Mouse (Mus musculus) G1E (cell line): Measurements from ENCODE around the gene Olfr384. TPM values are rescaled to one million over a fixed set of nuclear protein-coding genes. Genes with fewer than 3 reads are reported as not detected.
"Not testable (repeated sequence)": the region's sequence is repeated elsewhere in the genome, so short reads cannot be mapped to it uniquely, and the experiment has no call there.

ENCODE experiments used
- ATAC-seq: 2 replicates; pipeline ENCODE4 v1.8.0; 2016; ENCODE audit warnings: mild to moderate bottlenecking; ENCODE audit not compliant: insufficient number of reproducible peaks, poor library complexity, low FRiP score, severe bottlenecking; ENCODE audit errors: extremely low read depth
- DNase-seq: peaks from one replicate; pipeline ENCODE4 v3.0.0; 2012; ENCODE audit warnings: low spot score
- H3K27me3 ChIP-seq: 2 replicates; pipeline ENCODE4 v1.6.1; 2012; ENCODE audit warnings: mild to moderate bottlenecking, low read length, inconsistent platforms; ENCODE audit not compliant: insufficient read depth
- H3K36me3 ChIP-seq: replicated peaks from 2 replicates; pipeline ENCODE3; 2012; ENCODE audit warnings: mild to moderate bottlenecking, inconsistent platforms
- H3K4me1 ChIP-seq: 2 replicates; pipeline ENCODE4 v1.6.1; 2012; ENCODE audit warnings: low read depth, low read length, inconsistent platforms, mixed read lengths; ENCODE audit not compliant: insufficient read depth
- H3K4me3 ChIP-seq: 2 replicates; pipeline ENCODE4 v1.5.1; 2012; ENCODE audit warnings: low read depth, mild to moderate bottlenecking, inconsistent platforms, low read length, moderate library complexity, mixed read lengths
- H3K9me3 ChIP-seq: replicated peaks from 2 replicates; pipeline ENCODE4 v1.6.1; 2012; ENCODE audit warnings: inconsistent platforms
- CTCF ChIP-seq: IDR thresholded peaks from 2 replicates; pipeline ENCODE4 v1.5.1; 2012; ENCODE audit warnings: low read depth, low read length, inconsistent platforms, mixed read lengths
- GATA1 ChIP-seq: IDR thresholded peaks from 2 replicates; pipeline ENCODE4 v1.6.1; 2012; ENCODE audit warnings: borderline replicate concordance, low read length, inconsistent platforms, mixed read lengths
- GATA2 ChIP-seq: IDR thresholded peaks from 2 replicates; pipeline ENCODE4 v1.6.1; 2012; ENCODE audit warnings: low read depth, low read length, inconsistent platforms, borderline replicate concordance
- POLR2AphosphoS5 ChIP-seq: IDR thresholded peaks from 2 replicates; pipeline ENCODE4 v1.6.1; 2012; ENCODE audit warnings: low read depth, low read length, inconsistent platforms; ENCODE audit not compliant: insufficient replicate concordance
- TAL1 ChIP-seq: conservative IDR thresholded peaks from 2 replicates; pipeline ENCODE4 v1.6.1; 2012; ENCODE audit warnings: low read depth, low read length, inconsistent platforms, mixed read lengths
- polyA plus RNA-seq: library from polyadenylated mRNA; stranded (reverse); fragments of >175 nt; gene quantifications from 2 replicates; pipeline ENCODE4 v1.2.3, GENCODE M21; 2012
- total RNA-seq, 2 experiments: library from RNA; stranded (forward) in 1 of 2; stranded (reverse) in 1 of 2; fragments of 200-1000 nt in 1 of 2; fragments of >200 nt in 1 of 2; fragmentation: Nextera tagmentation in 1 of 2; gene quantifications; 2 replicates each; pipeline ENCODE4 v1.2.3; 2014 to 2017

The Olfr384 gene
- not detected in 2 replicates for total RNA-seq (2014; fragmentation: Nextera tagmentation)
- total RNA-seq (2017): 0.22 TPM in 1 of 2 replicates, not detected in the other
- not detected in 2 replicates for polyA plus RNA-seq

DNA sequence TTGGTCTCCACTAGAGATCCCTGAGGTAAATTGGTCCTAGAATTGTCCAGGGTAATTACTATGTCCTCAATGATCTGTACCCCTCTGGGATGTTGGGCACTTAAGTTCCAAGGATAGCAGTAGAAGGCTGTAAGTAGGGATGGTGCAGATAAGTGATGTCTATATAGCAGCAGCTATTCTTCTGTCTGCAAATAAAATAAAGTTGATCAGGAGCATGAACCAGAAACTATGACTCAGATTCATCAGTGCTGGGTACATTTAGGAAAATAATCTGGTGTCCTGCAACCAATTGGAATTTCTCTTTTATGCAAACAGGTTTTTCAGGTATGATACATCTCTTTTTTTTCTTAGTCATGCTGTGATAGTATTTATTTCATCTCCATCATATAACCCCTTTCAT, at the start of gene Olfr384:
Olfr384 (plus strand) TSS at position 301 of the 400 bp plus-strand sequence.
- no peak for TF ChIP-seq GATA2
- TF ChIP-seq TAL1: no peak
- TF ChIP-seq POLR2AphosphoS5: no peak
- TF ChIP-seq GATA1: no peak
- TF ChIP-seq CTCF: no peak
- no peak for ATAC-seq
- DNase-seq: no peak
- Histone ChIP-seq H3K36me3 (no peaks in the 10 kb centered on the region), H3K4me3 (no peak within 1 kb of the TSS), H3K4me1 (no peaks in the 10 kb centered on the region), H3K9me3 (no peaks in the 10 kb centered on the region), H3K27me3 (no peaks in the 10 kb centered on the region)

DNA sequence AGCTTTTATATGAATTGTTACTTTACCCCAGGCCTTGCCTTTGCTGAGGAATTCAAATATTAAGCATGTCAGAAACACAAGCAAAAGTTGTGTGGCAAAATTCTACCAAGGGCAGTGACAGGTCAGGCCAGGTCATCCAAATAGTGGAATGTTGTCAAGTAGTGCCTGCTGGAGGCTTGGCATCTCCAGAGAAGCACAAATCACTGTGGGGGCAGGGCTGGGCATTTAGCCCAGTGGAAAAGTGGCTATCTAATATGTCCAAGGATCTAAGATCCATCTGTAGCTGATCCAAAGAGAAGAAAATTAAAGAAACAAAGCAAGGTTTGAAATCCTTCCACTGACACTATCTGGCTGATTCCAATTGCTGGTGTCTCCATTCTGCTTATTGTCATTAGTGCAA, 18.5 kb upstream of the Olfr384 start:
- Histone ChIP-seq H3K27me3 (peaks cover 2% of the 10 kb centered on the region; the same call in 1 of the 2 replicates), H3K4me1 (no peaks in the 10 kb centered on the region), H3K9me3 (no peaks in the 10 kb centered on the region), H3K36me3 (no peaks in the 10 kb centered on the region), H3K4me3 (no peak overlapping the region)
- TF ChIP-seq POLR2AphosphoS5 (no peak), TAL1 (no peak), CTCF (no peak)
- no peak for DNase-seq
- ATAC-seq: no peak

- not testable (repeated sequence) for ATAC-seq, DNase-seq
Measured at GRCm38 (mm10) chr11:73583188-73583587, 15.2 kb upstream of the Olfr384 start.

GRCm38 (mm10) chr11:73592908-73593307, 5.5 kb upstream of the Olfr384 start, which contains the start of gene Olfr385:
TSS of gene Olfr385 (minus strand) at chr11:73593008.
- TF ChIP-seq GATA2: no peak
- TF ChIP-seq TAL1: no peak
- TF ChIP-seq CTCF: no peak
- TF ChIP-seq GATA1: no peak
- no peak for TF ChIP-seq POLR2AphosphoS5
- no peak for ATAC-seq
- no peaks in the 10 kb centered on the region for H3K9me3 ChIP-seq
- H3K4me3 ChIP-seq: no peak within 1 kb of the TSS
- H3K4me1 ChIP-seq: no peaks in the 10 kb centered on the region
- no peaks in the 10 kb centered on the region for H3K27me3 ChIP-seq
- no peaks in the 10 kb centered on the region for H3K36me3 ChIP-seq
- no peak for DNase-seq

More at GRCm38 (mm10) chr11:73583188-73583587, 15.2 kb upstream of the Olfr384 start:
- H3K36me3 ChIP-seq, H3K27me3 ChIP-seq, H3K9me3 ChIP-seq, H3K4me3 ChIP-seq, H3K4me1 ChIP-seq: not testable (repeated sequence)

Other genes with a start within 250 kb of the Olfr384 start
- gene Olfr20, start 247.8 kb upstream of the Olfr384 start, total RNA-seq (2014; fragmentation: Nextera tagmentation): not detected in 2 replicates
- 0.11 TPM in 1 of 2 replicates, not detected in the other for gene Olfr20, start 247.8 kb upstream of the Olfr384 start, total RNA-seq (2017)
- gene Olfr20, start 247.8 kb upstream of the Olfr384 start, polyA plus RNA-seq: not detected in 2 replicates
- not detected in 2 replicates for gene Olfr376, start 227.3 kb upstream of the Olfr384 start, total RNA-seq (2014; fragmentation: Nextera tagmentation)
- gene Olfr376, start 227.3 kb upstream of the Olfr384 start, total RNA-seq (2017): 0.27 TPM in 1 of 2 replicates, not detected in the other
- gene Olfr376, start 227.3 kb upstream of the Olfr384 start, polyA plus RNA-seq: not detected in 2 replicates
- not detected in 2 replicates for gene Olfr1, start 199.0 kb upstream of the Olfr384 start, total RNA-seq (2014; fragmentation: Nextera tagmentation)
- 0.06 and 0.16 TPM in 2 replicates for gene Olfr1, start 199.0 kb upstream of the Olfr384 start, total RNA-seq (2017)
- not detected in 2 replicates for gene Olfr1, start 199.0 kb upstream of the Olfr384 start, polyA plus RNA-seq
- gene Olfr378, start 170.1 kb upstream of the Olfr384 start, total RNA-seq (2014; fragmentation: Nextera tagmentation): not detected in 2 replicates
- gene Olfr378, start 170.1 kb upstream of the Olfr384 start, total RNA-seq (2017): 0.23 TPM in 1 of 2 replicates, not detected in the other
- not detected in 2 replicates for gene Olfr378, start 170.1 kb upstream of the Olfr384 start, polyA plus RNA-seq
- gene Olfr380, start 141.1 kb upstream of the Olfr384 start, total RNA-seq (2014; fragmentation: Nextera tagmentation): not detected in 2 replicates
- not detected in 2 replicates for gene Olfr380, start 141.1 kb upstream of the Olfr384 start, total RNA-seq (2017)
- not detected in 2 replicates for gene Olfr380, start 141.1 kb upstream of the Olfr384 start, polyA plus RNA-seq
- gene Olfr381, start 107.0 kb upstream of the Olfr384 start, total RNA-seq (2014; fragmentation: Nextera tagmentation): not detected in 2 replicates
- 0.06 and 0.11 TPM in 2 replicates for gene Olfr381, start 107.0 kb upstream of the Olfr384 start, total RNA-seq (2017)
- gene Olfr381, start 107.0 kb upstream of the Olfr384 start, polyA plus RNA-seq: not detected in 2 replicates
- gene Olfr382, start 81.4 kb upstream of the Olfr384 start, total RNA-seq (2014; fragmentation: Nextera tagmentation): not detected in 2 replicates
- gene Olfr382, start 81.4 kb upstream of the Olfr384 start, total RNA-seq (2017): not detected in 2 replicates
- not detected in 2 replicates for gene Olfr382, start 81.4 kb upstream of the Olfr384 start, polyA plus RNA-seq
- gene Olfr385, start 5.6 kb upstream of the Olfr384 start, total RNA-seq (2014; fragmentation: Nextera tagmentation): not detected in 2 replicates
- 0.12 TPM in 1 of 2 replicates, not detected in the other for gene Olfr385, start 5.6 kb upstream of the Olfr384 start, total RNA-seq (2017)
- gene Olfr385, start 5.6 kb upstream of the Olfr384 start, polyA plus RNA-seq: not detected in 2 replicates
- gene Zfp735, start 90.2 kb downstream of the Olfr384 start, total RNA-seq (2014; fragmentation: Nextera tagmentation): not detected in 2 replicates
- gene Zfp735, start 90.2 kb downstream of the Olfr384 start, total RNA-seq (2017): 0.06 and 0.22 TPM in 2 replicates
- not detected in 2 replicates for gene Zfp735, start 90.2 kb downstream of the Olfr384 start, polyA plus RNA-seq
- not detected in 2 replicates for gene Olfr389, start 182.1 kb downstream of the Olfr384 start, total RNA-seq (2014; fragmentation: Nextera tagmentation)
- gene Olfr389, start 182.1 kb downstream of the Olfr384 start, total RNA-seq (2017): 0.05 and 0.12 TPM in 2 replicates
- gene Olfr389, start 182.1 kb downstream of the Olfr384 start, polyA plus RNA-seq: not detected in 2 replicates
- gene Olfr390, start 184.4 kb downstream of the Olfr384 start, total RNA-seq (2014; fragmentation: Nextera tagmentation): not detected in 2 replicates
- 0.11 and 0.12 TPM in 2 replicates for gene Olfr390, start 184.4 kb downstream of the Olfr384 start, total RNA-seq (2017)
- not detected in 2 replicates for gene Olfr390, start 184.4 kb downstream of the Olfr384 start, polyA plus RNA-seq
- not detected in 2 replicates for gene Olfr391-ps, start 204.5 kb downstream of the Olfr384 start, total RNA-seq (2014; fragmentation: Nextera tagmentation)
- 0.11 TPM in 1 of 2 replicates, not detected in the other for gene Olfr391-ps, start 204.5 kb downstream of the Olfr384 start, total RNA-seq (2017)
- not detected in 2 replicates for gene Olfr391-ps, start 204.5 kb downstream of the Olfr384 start, polyA plus RNA-seq
- gene Olfr392, start 218.5 kb downstream of the Olfr384 start, total RNA-seq (2014; fragmentation: Nextera tagmentation): not detected in 2 replicates
- gene Olfr392, start 218.5 kb downstream of the Olfr384 start, total RNA-seq (2017): 0.06 and 0.11 TPM in 2 replicates
- not detected in 2 replicates for gene Olfr392, start 218.5 kb downstream of the Olfr384 start, polyA plus RNA-seq